Comparison of ENCODE assay signal across 8 mouse cellular contexts in genomic region chr11:115490441-115491355, GRCm38 (mm10). TPM values are rescaled to one million over a fixed set of nuclear protein-coding genes. Genes with fewer than 3 reads are reported as not detected.
A peak's percentile ranks its signal among the peaks of the same experiment; 100 is the strongest.
DNase-seq lines count a peak whose midpoint lies in the region; ATAC-seq lines count a peak whose summit lies in the region.

No protein-coding gene starts in this region.

- peak overlapping the region; percentile 86 for H3K4me2 ChIP-seq in kidney, embryonic 15.5 days
- peak overlapping the region; percentile 82 for H3K4me2 ChIP-seq in forebrain, embryonic 14.5 days (ENCODE audit: low read length)
- peak overlapping the region; percentile 97 for H3K4me2 ChIP-seq in liver, embryonic 15.5 days

- ATAC-seq in kidney, embryonic 15.5 days (replicated peaks; ENCODE audit: low FRiP score), result peak; percentile 30
- ATAC-seq in forebrain, embryonic 14.5 days, result peak; percentile 57
- no peak for ATAC-seq in liver, embryonic 15.5 days (ENCODE audit: insufficient read depth)

- H3K9me3 ChIP-seq in kidney, embryonic 15.5 days (replicated peaks), result no peaks in the 10 kb centered on the region
- no peaks in the 10 kb centered on the region for H3K9me3 ChIP-seq in forebrain, embryonic 14.5 days (replicated peaks; ENCODE audit: control insufficient read depth, low read length)
- no peaks in the 10 kb centered on the region for H3K9me3 ChIP-seq in liver, embryonic 15.5 days (replicated peaks)

- peaks cover 16% of the 10 kb centered on the region for H3K4me1 ChIP-seq in kidney, embryonic 15.5 days
- H3K4me1 ChIP-seq in forebrain, embryonic 14.5 days (ENCODE audit: control insufficient read depth, insufficient read depth, low read length), result peaks cover 10% of the 10 kb centered on the region; the same call in 1 of the 2 replicates
- H3K4me1 ChIP-seq in liver, embryonic 15.5 days (replicated peaks), result peaks cover 28% of the 10 kb centered on the region

- no peaks in the 10 kb centered on the region for H3K27me3 ChIP-seq in kidney, embryonic 15.5 days
- no peaks in the 10 kb centered on the region for H3K27me3 ChIP-seq in forebrain, embryonic 14.5 days (replicated peaks; ENCODE audit: control insufficient read depth, insufficient read depth, low read length)
- no peaks in the 10 kb centered on the region for H3K27me3 ChIP-seq in liver, embryonic 15.5 days

- peak overlapping the region; percentile 66 for H3K9ac ChIP-seq in kidney, embryonic 15.5 days
- peak overlapping the region; percentile 74 for H3K9ac ChIP-seq in forebrain, embryonic 14.5 days (ENCODE audit: low read length)
- peak overlapping the region; percentile 74 for H3K9ac ChIP-seq in liver, embryonic 15.5 days

- 25% methylated on average over 25 of the region's 25 CpGs for WGBS in kidney, embryonic 15.5 days
- WGBS in forebrain, embryonic 14.5 days, result 25% methylated on average over 25 of the region's 25 CpGs
- WGBS in liver, embryonic 15.5 days (ENCODE audit: insufficient replicate concordance), result 25% methylated on average over 25 of the region's 25 CpGs

- DNase-seq in kidney, adult 11 months, result no peak
- DNase-seq in adrenal gland, adult 2 months, result peak; percentile 80
- no peak for DNase-seq in forebrain, embryonic 14.5 days (ENCODE audit: low spot score)
- DNase-seq in left cerebral cortex, adult 18-20 months (ENCODE audit: low spot score in 2 of 2), result no peak
- DNase-seq in kidney, postnatal 4 days, result no peak
- DNase-seq in thymus, adult 18-20 months, result no peak

- peak overlapping the region; percentile 90; the same call in 1 of the 2 replicates for H3K27ac ChIP-seq in kidney, embryonic 15.5 days
- peak overlapping the region; percentile 82; the same call in 1 of the 2 replicates for H3K27ac ChIP-seq in forebrain, embryonic 14.5 days (ENCODE audit: low read depth, low read length)
- peak overlapping the region; percentile 87; the same call in 1 of the 2 replicates for H3K27ac ChIP-seq in liver, embryonic 15.5 days (replicated peaks)

- H3K36me3 ChIP-seq in kidney, embryonic 15.5 days, result peaks cover 17% of the 10 kb centered on the region
- H3K36me3 ChIP-seq in forebrain, embryonic 14.5 days (ENCODE audit: control insufficient read depth, insufficient read depth, low read length), result peaks cover 14% of the 10 kb centered on the region
- H3K36me3 ChIP-seq in liver, embryonic 15.5 days (replicated peaks), result peaks cover 19% of the 10 kb centered on the region

- peak overlapping the region; percentile 71 for H3K4me3 ChIP-seq in kidney, embryonic 15.5 days (replicated peaks)
- peak overlapping the region; percentile 67 for H3K4me3 ChIP-seq in forebrain, embryonic 14.5 days (ENCODE audit: low read depth, low read length)
- H3K4me3 ChIP-seq in liver, embryonic 15.5 days (replicated peaks), result peak overlapping the region; percentile 85

RNA-seq across cellular contexts. Expression of gene Nt5c, which starts 1.0 kb away (rescaled TPM):
- polyA plus RNA-seq in kidney, embryonic 15.5 days (2015; fragmentation: Nextera tagmentation; extraction: Ambion mirVana), result 72.7 and 76.7 TPM in 2 replicates
- 100 to 1,000 TPM; 124 to 154 TPM for total RNA-seq in adrenal gland, adult 2 months (2021)
- 68.4 and 73.4 TPM in 2 replicates for polyA plus RNA-seq in adrenal gland, adult 2 months (2012; rRNA removed)
- 95.5 and 107 TPM in 2 replicates for polyA plus RNA-seq in forebrain, embryonic 14.5 days (2014; fragmentation: Nextera tagmentation; extraction: Ambion mirVana)
- 38.1 and 41.9 TPM in 2 replicates for polyA plus RNA-seq in liver, embryonic 15.5 days (2015; fragmentation: Nextera tagmentation; extraction: Ambion mirVana)
- 10 to 100 TPM; 62.2 to 63.3 TPM for total RNA-seq in left cerebral cortex, adult 18-20 months (2021)

RNA-seq across cellular contexts. Expression of gene Armc7, which starts 15.2 kb away (rescaled TPM):
- polyA plus RNA-seq in kidney, embryonic 15.5 days (2015; fragmentation: Nextera tagmentation; extraction: Ambion mirVana), result 8.6 and 9.1 TPM in 2 replicates
- 10 to 100 TPM in 1 of 2 experiments, 1 to 10 TPM in 1; 6.3 to 11.5 TPM for total RNA-seq in adrenal gland, adult 2 months (2021)
- polyA plus RNA-seq in adrenal gland, adult 2 months (2012; rRNA removed), result 17.1 and 17.8 TPM in 2 replicates
- 11.5 and 14.6 TPM in 2 replicates for polyA plus RNA-seq in forebrain, embryonic 14.5 days (2014; fragmentation: Nextera tagmentation; extraction: Ambion mirVana)
- polyA plus RNA-seq in liver, embryonic 15.5 days (2015; fragmentation: Nextera tagmentation; extraction: Ambion mirVana), result 3.3 and 3.5 TPM in 2 replicates
- 10 to 100 TPM; 15.0 to 15.4 TPM for total RNA-seq in left cerebral cortex, adult 18-20 months (2021)

RNA-seq across cellular contexts. Expression of gene Jpt1, which starts 23.5 kb away (rescaled TPM):
- polyA plus RNA-seq in kidney, embryonic 15.5 days (2015; fragmentation: Nextera tagmentation; extraction: Ambion mirVana), result 457 and 460 TPM in 2 replicates
- total RNA-seq in adrenal gland, adult 2 months (2021), result 100 to 1,000 TPM in 1 of 2 experiments, 10 to 100 TPM in 1; 71.8 to 109 TPM
- polyA plus RNA-seq in adrenal gland, adult 2 months (2012; rRNA removed), result 100 and 102 TPM in 2 replicates
- 2,151 and 2,168 TPM in 2 replicates for polyA plus RNA-seq in forebrain, embryonic 14.5 days (2014; fragmentation: Nextera tagmentation; extraction: Ambion mirVana)
- 233 and 234 TPM in 2 replicates for polyA plus RNA-seq in liver, embryonic 15.5 days (2015; fragmentation: Nextera tagmentation; extraction: Ambion mirVana)
- 100 to 1,000 TPM; 157 TPM for total RNA-seq in left cerebral cortex, adult 18-20 months (2021)

RNA-seq across cellular contexts. Expression of gene Slc16a5, which starts 28.4 kb away (rescaled TPM):
- polyA plus RNA-seq in kidney, embryonic 15.5 days (2015; fragmentation: Nextera tagmentation; extraction: Ambion mirVana), result 15.8 and 22.3 TPM in 2 replicates
- under 1 TPM in 1 of 2 experiments, not detected in 1; 0.26 TPM for total RNA-seq in adrenal gland, adult 2 months (2021)
- 0.32 TPM in 1 of 2 replicates, not detected in the other for polyA plus RNA-seq in adrenal gland, adult 2 months (2012; rRNA removed)
- polyA plus RNA-seq in forebrain, embryonic 14.5 days (2014; fragmentation: Nextera tagmentation; extraction: Ambion mirVana), result 0.12 TPM in 1 of 2 replicates, not detected in the other
- polyA plus RNA-seq in liver, embryonic 15.5 days (2015; fragmentation: Nextera tagmentation; extraction: Ambion mirVana), result 0.08 and 0.15 TPM in 2 replicates
- not detected for total RNA-seq in left cerebral cortex, adult 18-20 months (2021)

RNA-seq across cellular contexts. Expression of gene Sumo2, which starts 45.4 kb away (rescaled TPM):
- 1,007 and 1,133 TPM in 2 replicates for polyA plus RNA-seq in kidney, embryonic 15.5 days (2015; fragmentation: Nextera tagmentation; extraction: Ambion mirVana)
- total RNA-seq in adrenal gland, adult 2 months (2021), result 100 to 1,000 TPM; 241 to 251 TPM
- 15.9 and 18.9 TPM in 2 replicates for polyA plus RNA-seq in adrenal gland, adult 2 months (2012; rRNA removed)
- 1,356 and 1,420 TPM in 2 replicates for polyA plus RNA-seq in forebrain, embryonic 14.5 days (2014; fragmentation: Nextera tagmentation; extraction: Ambion mirVana)
- 301 and 355 TPM in 2 replicates for polyA plus RNA-seq in liver, embryonic 15.5 days (2015; fragmentation: Nextera tagmentation; extraction: Ambion mirVana)
- total RNA-seq in left cerebral cortex, adult 18-20 months (2021), result 100 to 1,000 TPM; 272 to 305 TPM
